Mouse (Mus musculus) thymus, postnatal 36 days (tissue): Measurements from ENCODE around the gene Prok2.

Source experiments
- DNase-seq, 2 experiments: peaks; one replicate each; pipeline ENCODE4 v3.0.0; 2022; ENCODE audit warnings: mixed read lengths in 2 of 2

The Prok2 gene

GRCm38 (mm10) chr6:99725971-99726561, at the start of gene Prok2:
Gene Prok2 (minus strand): TSS chr6:99726392.
- no peak for DNase-seq

GRCm38 (mm10) chr6:99774680-99775079, 48.5 kb upstream of the Prok2 start:
- no peak for DNase-seq

- DNase-seq = no peak
Measured at GRCm38 (mm10) chr6:99768495-99768894, 42.3 kb upstream of the Prok2 start.

- DNase-seq = no peak
Measured at GRCm38 (mm10) chr6:99764916-99765315, 38.7 kb upstream of the Prok2 start.

- DNase-seq = no peak
Measured at GRCm38 (mm10) chr6:99762069-99762985, 36.1 kb upstream of the Prok2 start.

GRCm38 (mm10) chr6:99756105-99756504, 29.9 kb upstream of the Prok2 start:
- DNase-seq = no peak

- no peak for DNase-seq
Measured at GRCm38 (mm10) chr6:99751308-99751707, 25.1 kb upstream of the Prok2 start.

- DNase-seq = no peak
Measured at GRCm38 (mm10) chr6:99746275-99746674, 20.1 kb upstream of the Prok2 start.

GRCm38 (mm10) chr6:99742866-99743265, 16.7 kb upstream of the Prok2 start:
- DNase-seq = no peak

- DNase-seq = no peak
Measured at GRCm38 (mm10) chr6:99734666-99735065, 8.5 kb upstream of the Prok2 start.

GRCm38 (mm10) chr6:99732673-99733072, 6.5 kb upstream of the Prok2 start:
- DNase-seq = no peak

- DNase-seq = no peak
Measured at GRCm38 (mm10) chr6:99731926-99732325, 5.7 kb upstream of the Prok2 start.

GRCm38 (mm10) chr6:99729853-99730252, 3.7 kb upstream of the Prok2 start:
- no peak for DNase-seq

- DNase-seq = no peak
Measured at GRCm38 (mm10) chr6:99726576-99727303, 548 bp upstream of the Prok2 start.

- no peak for DNase-seq
Measured at GRCm38 (mm10) chr6:99722390-99722789, 3.8 kb downstream of the Prok2 start.

- no peak for DNase-seq
Measured at GRCm38 (mm10) chr6:99721032-99721431, 5.2 kb downstream of the Prok2 start.

GRCm38 (mm10) chr6:99715913-99716312, 10.3 kb downstream of the Prok2 start:
- no peak for DNase-seq

GRCm38 (mm10) chr6:99715191-99715590, 11.0 kb downstream of the Prok2 start:
- no peak for DNase-seq

- DNase-seq = no peak
Measured at GRCm38 (mm10) chr6:99713256-99713655, 12.9 kb downstream of the Prok2 start.

- no peak for DNase-seq
Measured at GRCm38 (mm10) chr6:99711576-99712101, 14.6 kb downstream of the Prok2 start.

GRCm38 (mm10) chr6:99700484-99700883, 25.7 kb downstream of the Prok2 start:
- no peak for DNase-seq

GRCm38 (mm10) chr6:99692916-99693841, 33.0 kb downstream of the Prok2 start:
- DNase-seq = no peak
